In the genomic region with DNA sequence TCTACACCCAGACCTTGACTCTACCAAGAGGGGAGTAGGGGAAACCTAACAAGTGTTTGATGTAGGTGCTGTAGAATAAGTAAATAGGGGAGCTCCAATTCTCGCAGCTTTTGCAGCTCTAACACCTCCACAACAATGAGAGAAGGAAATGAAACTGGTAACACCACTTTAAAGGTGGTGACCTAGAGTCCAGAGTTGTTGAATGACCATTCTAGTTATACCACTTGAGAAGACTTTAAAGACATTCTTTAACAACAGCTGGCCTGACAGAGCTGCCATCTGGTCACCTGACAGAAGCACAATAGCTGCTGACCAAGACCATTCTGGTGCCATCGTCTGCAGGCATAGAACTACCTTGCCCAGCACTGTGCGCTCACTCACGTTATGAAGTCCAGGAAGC, we compare ENCODE assay signal across 16 mouse cellular contexts. TPM values are rescaled to one million over a fixed set of nuclear protein-coding genes. Genes with fewer than 3 reads are reported as not detected.
"Had no signal": no experiment of that assay in that cellular context is flagged by ENCODE, and none has a peak within 500 bp of the region (broad histone marks: within the 10 kb centered on the region; RNA-seq: fewer than 3 reads in every experiment).

No protein-coding gene starts in this region.

- H3K27ac ChIP-seq: liver, embryonic 15.5 days; macrophage; midbrain, embryonic 13.5 days; midbrain, embryonic 15.5 days; neural tube, embryonic 12.5 days; stomach, embryonic 15.5 days; stomach, postnatal 0 days had no signal

- H3K4me3 ChIP-seq: liver, embryonic 15.5 days; megakaryocyte, embryonic 14.5 days; midbrain, embryonic 13.5 days; midbrain, embryonic 15.5 days; neural tube, embryonic 12.5 days; stomach, embryonic 15.5 days had no signal

- DNase-seq: liver, postnatal 0 days; lung, embryonic 14.5 days; right cerebral cortex, postnatal 14 days; thymus, adult 2 months; thymus, postnatal 25 days; thymus, postnatal 4 days had no signal

RNA-seq across cellular contexts. Expression of a gene that starts 20.4 kb away (rescaled TPM):
- total RNA-seq: monocyte, adult 5-6 weeks; neutrophil, adult 5-6 weeks had no signal
- polyA plus RNA-seq: macrophage had no signal
